Mouse (Mus musculus) hindbrain, postnatal 0 days (tissue): ENCODE measurements around the gene Zbtb20. TPM values are rescaled to one million over a fixed set of nuclear protein-coding genes. Genes with fewer than 3 reads are reported as not detected.

ENCODE experiments used
- ATAC-seq: fragments of 200-750 bp; cut with Nextera tagmentation; 2 replicates; pipeline ENCODE4 v1.8.0; 2017; ENCODE audit warnings: mild to moderate bottlenecking, moderate TSS enrichment, moderate library complexity
- DNase-seq: peaks from one replicate; pipeline ENCODE4 v3.0.0-alpha.2; 2015; ENCODE audit warnings: low spot score
- H3K27ac ChIP-seq: fragments of 300-500 bp; sonication (generic); 2 replicates; pipeline ENCODE4 v1.5.1; 2014; ENCODE audit warnings: mild to moderate bottlenecking
- H3K27me3 ChIP-seq: fragments of 300-500 bp; sonication (generic); 2 replicates; pipeline ENCODE4 v1.6.1; 2014; ENCODE audit warnings: low read length, mixed read lengths; ENCODE audit not compliant: insufficient read depth
- H3K36me3 ChIP-seq: fragments of 300-500 bp; sonication (generic); 2 replicates; pipeline ENCODE4 v1.6.1; 2014; ENCODE audit warnings: low read length, mixed read lengths; ENCODE audit not compliant: insufficient read depth
- H3K4me1 ChIP-seq: fragments of 300-500 bp; sonication (generic); 2 replicates; pipeline ENCODE4 v1.6.1; 2014; ENCODE audit warnings: antibody characterized with exemption, low read length, mixed read lengths; ENCODE audit not compliant: insufficient read depth
- H3K4me2 ChIP-seq: fragments of 300-500 bp; sonication (generic); 2 replicates; pipeline ENCODE4 v1.6.1; 2014; ENCODE audit warnings: low read depth, mild to moderate bottlenecking, low read length, moderate library complexity, mixed read lengths
- H3K4me3 ChIP-seq: fragments of 300-500 bp; sonication (generic); 2 replicates; pipeline ENCODE4 v1.5.1; 2014; ENCODE audit warnings: low read length
- H3K9ac ChIP-seq: fragments of 300-500 bp; sonication (generic); replicated peaks from 2 replicates; pipeline ENCODE4 v1.6.1; 2014; ENCODE audit warnings: mild to moderate bottlenecking, low read length, moderate library complexity, mixed read lengths
- H3K9me3 ChIP-seq: fragments of 300-500 bp; sonication (generic); 2 replicates; pipeline ENCODE4 v1.6.1; 2016; ENCODE audit warnings: low read length, mixed read lengths
- CTCF ChIP-seq: IDR thresholded peaks from 2 replicates; pipeline ENCODE4 v1.5.1; 2016; ENCODE audit warnings: antibody characterized with exemption, control low read depth, low read depth
- WGBS: fragments of 180-500 bp; shearing (Covaris S2); extraction: QIAGEN DNeasy Blood & Tissue Kit; methylation state at CpG from one replicate; pipeline ENCODE4 v1.1.7; 2014; 5-methylcytosine and 5-hydroxymethylcytosine counted together
- microRNA counts: library from miRNA; unstranded; fragments of <30 nt; microRNA quantifications from one replicate; lab custom pipeline; 2015
- microRNA-seq, 2 experiments: library from miRNA; unstranded; fragments of <30 nt; microRNA quantifications; one replicate each; pipeline ENCODE4; 2016
- polyA plus RNA-seq: library from polyadenylated mRNA; unstranded; fragments of >200 nt; fragmentation: Nextera tagmentation; extraction: Ambion mirVana; gene quantifications from 2 replicates; pipeline ENCODE4 v1.2.1, GENCODE M21; 2015
- total RNA-seq: library from RNA; depleted of rRNA; stranded (reverse); fragments of >200 nt; gene quantifications from 2 replicates; pipeline ENCODE4 v1.2.3, GENCODE M21; 2014

Gene Zbtb20
- total and polyA plus RNA-seq, 2 experiments from 2014 or later, result 35.2 to 38.0 TPM

DNA sequence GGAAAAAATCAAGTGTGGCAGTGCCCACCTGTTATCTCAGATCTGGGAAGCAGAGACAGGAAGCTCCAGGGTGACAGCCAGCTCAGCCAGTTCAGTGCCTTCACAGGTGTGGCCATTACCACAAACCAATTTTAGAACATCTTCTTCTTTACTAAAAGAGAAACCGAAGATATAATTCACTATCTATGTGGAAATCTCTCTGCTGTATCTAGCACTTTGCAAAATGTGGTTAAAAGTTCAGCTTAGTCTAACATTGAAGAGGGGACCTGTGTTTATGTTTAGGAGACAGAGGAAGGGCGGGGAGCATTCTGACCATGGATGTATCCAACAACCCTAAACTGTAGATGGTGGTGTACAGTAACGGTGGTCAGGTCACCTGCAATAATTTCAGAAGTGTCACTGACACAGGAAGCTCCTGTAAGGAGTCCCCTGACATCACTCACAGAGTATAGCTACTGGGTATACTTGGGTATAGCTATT lies 814.6 kb downstream of the Zbtb20 start:
- H3K36me3 ChIP-seq, result no peaks in the 10 kb centered on the region
- H3K9ac ChIP-seq, result no peak overlapping the region
- H3K4me2 ChIP-seq, result no peak overlapping the region
- H3K4me1 ChIP-seq, result no peaks in the 10 kb centered on the region
- H3K9me3 ChIP-seq, result no peaks in the 10 kb centered on the region
- no peak overlapping the region for H3K27ac ChIP-seq
- TF ChIP-seq CTCF, result no peak
- ATAC-seq, result no peak
- no peak for DNase-seq
- no peaks in the 10 kb centered on the region for H3K27me3 ChIP-seq
- 92% methylated on average over 3 of the region's 3 CpGs for WGBS
- no peak overlapping the region for H3K4me3 ChIP-seq

DNA sequence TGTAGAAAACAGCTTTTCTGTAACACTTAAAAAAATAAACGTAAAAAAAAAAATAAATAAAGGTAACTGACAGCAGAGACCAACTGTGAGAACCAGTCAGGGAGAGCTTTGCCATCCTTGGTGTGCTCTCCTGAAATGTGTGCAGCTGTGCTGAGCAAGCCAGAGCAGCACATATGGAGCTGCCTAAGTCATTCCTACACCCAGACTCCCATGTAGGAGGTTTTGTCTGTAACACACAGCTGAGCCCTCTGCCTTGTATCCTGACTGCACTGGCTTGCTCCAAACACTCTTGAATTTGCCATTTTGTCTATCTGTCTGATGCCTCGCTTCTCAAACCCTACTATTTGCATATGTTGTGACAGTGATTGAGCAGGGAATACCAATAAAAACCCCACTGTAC lies 815.2 kb downstream of the Zbtb20 start:
- TF ChIP-seq CTCF, result no peak
- Histone ChIP-seq H3K9me3 (no peaks in the 10 kb centered on the region), H3K36me3 (no peaks in the 10 kb centered on the region), H3K4me2 (no peak overlapping the region), H3K4me3 (no peak overlapping the region), H3K27me3 (no peaks in the 10 kb centered on the region), H3K27ac (no peak overlapping the region), H3K9ac (no peak overlapping the region), H3K4me1 (no peaks in the 10 kb centered on the region)
- ATAC-seq (no peak), DNase-seq (no peak)
- 81% methylated on average over 2 of the region's 2 CpGs for WGBS

DNA sequence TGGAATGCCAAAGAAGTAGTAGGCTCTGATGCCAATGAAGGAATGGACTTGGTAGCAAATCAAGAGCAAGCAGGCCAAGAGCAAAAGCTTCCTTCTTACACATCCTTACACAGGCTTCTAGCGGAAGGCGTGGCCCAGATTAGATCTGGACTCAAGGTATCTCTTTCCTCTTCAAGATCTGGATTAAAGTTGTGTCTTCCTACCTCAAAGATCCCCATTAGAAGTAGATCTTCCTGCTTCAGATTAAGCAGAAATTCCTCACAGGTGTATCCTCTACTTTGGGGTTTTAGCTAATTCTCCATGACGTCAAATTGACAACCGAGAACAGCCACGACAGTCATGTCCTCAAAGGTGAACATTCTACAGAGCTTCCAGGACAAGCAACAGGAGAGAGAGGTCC lies 816.1 kb downstream of the Zbtb20 start:
- Histone ChIP-seq H3K4me3 (no peak overlapping the region), H3K4me2 (no peak overlapping the region), H3K27ac (no peak overlapping the region), H3K9me3 (no peaks in the 10 kb centered on the region), H3K4me1 (no peaks in the 10 kb centered on the region), H3K27me3 (no peaks in the 10 kb centered on the region), H3K9ac (no peak overlapping the region), H3K36me3 (no peaks in the 10 kb centered on the region)
- no peak for TF ChIP-seq CTCF
- no peak for DNase-seq
- 96% methylated on average over 5 of the region's 5 CpGs for WGBS
- ATAC-seq, result no peak

MicroRNA genes within 50 kb of the gene (microRNA counts, 519-probe panel; counts per million panel counts)
- microRNA mmu-miR-568 (lab: Ali Mortazavi, UCI), result not detected

Small RNA genes lying within 50 kb of the gene (microRNA-seq; reads per million reads assigned to microRNA genes)
- gene Mir568, result 0 reads per million in 2 experiments
